Mouse (Mus musculus) CD4-positive, CD25-positive, alpha-beta regulatory T cell, adult 9 weeks (primary cell): Measurements from ENCODE around the gene Gga1. TPM values are rescaled to one million over a fixed set of nuclear protein-coding genes. Genes with fewer than 3 reads are reported as not detected.

ENCODE experiments used
- polyA plus RNA-seq: library from polyadenylated mRNA; unstranded; fragments of 100-300 nt; shearing (Covaris generic); gene quantifications from one replicate; pipeline ENCODE4 v1.2.1, GENCODE M21; 2017

The Gga1 gene
- polyA plus RNA-seq, result 75.5 TPM

GRCm38 (mm10) chr15:78876991-78877809 is at the start of gene Gga1:
Gga1 (plus strand) TSS chr15:78877190.

GRCm38 (mm10) chr15:78842371-78843163 is 34.4 kb upstream of the Gga1 start, which contains the start of gene Cdc42ep1:
Cdc42ep1 (plus strand) TSS chr15:78842624.

GRCm38 (mm10) chr15:78855303-78855965 is 21.6 kb upstream of the Gga1 start, which contains the start of gene Lgals2:
Lgals2 (minus strand) TSS chr15:78855529.

GRCm38 (mm10) chr15:78899409-78899739 is 22.4 kb downstream of the Gga1 start, which contains the start of gene Gm49510:
Gm49510 (plus strand) TSS chr15:78899667.

GRCm38 (mm10) chr15:78899740-78900584 is 23.0 kb downstream of the Gga1 start, which contains the start of gene Sh3bp1:
Sh3bp1 (plus strand) TSS chr15:78899768.

GRCm38 (mm10) chr15:78913632-78914090 is 36.7 kb downstream of the Gga1 start, which contains the start of gene Pdxp:
Pdxp (plus strand) TSS chr15:78913919.

GRCm38 (mm10) chr15:78926021-78926919 is 49.3 kb downstream of the Gga1 start, which contains the start of gene Lgals1:
Lgals1 (plus strand) TSS chr15:78926725.

GRCm38 (mm10) chr15:78934784-78935320 is 57.9 kb downstream of the Gga1 start, which contains the start of gene Nol12:
Nol12 (plus strand) TSS chr15:78934933.

Other genes with a start within 250 kb of the Gga1 start
- not detected for gene Elfn2, start 158.4 kb upstream of the Gga1 start, polyA plus RNA-seq
- 175 TPM for gene Mfng, start 103.7 kb upstream of the Gga1 start, polyA plus RNA-seq
- gene Card10, start 74.1 kb upstream of the Gga1 start, polyA plus RNA-seq, result 0.06 TPM
- not detected for gene Cdc42ep1, start 34.6 kb upstream of the Gga1 start, polyA plus RNA-seq
- not detected for gene Lgals2, start 21.7 kb upstream of the Gga1 start, polyA plus RNA-seq
- gene Gm49510, start 22.5 kb downstream of the Gga1 start, polyA plus RNA-seq, result not detected
- gene Sh3bp1, start 22.6 kb downstream of the Gga1 start, polyA plus RNA-seq, result 225 TPM
- 1.3 TPM for gene Pdxp, start 36.7 kb downstream of the Gga1 start, polyA plus RNA-seq
- gene Lgals1, start 49.5 kb downstream of the Gga1 start, polyA plus RNA-seq, result 462 TPM
- gene Nol12, start 57.7 kb downstream of the Gga1 start, polyA plus RNA-seq, result 61.0 TPM
- 48.6 TPM for gene Triobp, start 70.5 kb downstream of the Gga1 start, polyA plus RNA-seq
- gene H1f0, start 151.3 kb downstream of the Gga1 start, polyA plus RNA-seq, result 31.2 TPM
- not detected for gene Galr3, start 164.7 kb downstream of the Gga1 start, polyA plus RNA-seq
- gene Ankrd54, start 185.7 kb downstream of the Gga1 start, polyA plus RNA-seq, result 5.8 TPM
- gene Eif3l, start 198.0 kb downstream of the Gga1 start, polyA plus RNA-seq, result 191 TPM
- 13.6 TPM for gene Micall1, start 231.7 kb downstream of the Gga1 start, polyA plus RNA-seq